Mouse (Mus musculus) neural tube, embryonic 13.5 days (tissue): ENCODE data around the gene Clybl. TPM values are rescaled to one million over a fixed set of nuclear protein-coding genes. Genes with fewer than 3 reads are reported as not detected.
A peak's percentile ranks its signal among the peaks of the same experiment; 100 is the strongest.

Experiments used
- ATAC-seq: fragments of 200-750 bp; cut with Nextera tagmentation; 2 replicates; pipeline ENCODE4 v1.8.0; 2017; ENCODE audit warnings: low read depth, mild to moderate bottlenecking, moderate TSS enrichment, moderate library complexity
- H3K27ac ChIP-seq: fragments of 300-500 bp; sonication (generic); replicated peaks from 2 replicates; pipeline ENCODE4 v1.5.1; 2015; ENCODE audit warnings: moderate library complexity, mild to moderate bottlenecking, inconsistent platforms
- H3K27me3 ChIP-seq: fragments of 300-500 bp; sonication (generic); 2 replicates; pipeline ENCODE4 v1.6.1; 2015; ENCODE audit warnings: mild to moderate bottlenecking, inconsistent platforms
- H3K36me3 ChIP-seq: fragments of 300-500 bp; sonication (generic); 2 replicates; pipeline ENCODE4 v1.6.1; 2015; ENCODE audit warnings: mild to moderate bottlenecking, inconsistent platforms
- H3K4me1 ChIP-seq: fragments of 300-500 bp; sonication (generic); replicated peaks from 2 replicates; pipeline ENCODE4 v1.6.1; 2015; ENCODE audit warnings: inconsistent platforms
- H3K4me2 ChIP-seq: fragments of 300-500 bp; sonication (generic); 2 replicates; pipeline ENCODE4 v1.6.1; 2015; ENCODE audit warnings: inconsistent platforms, mild to moderate bottlenecking, moderate library complexity
- H3K4me3 ChIP-seq: fragments of 300-500 bp; sonication (generic); 2 replicates; pipeline ENCODE4 v1.5.1; 2015; ENCODE audit warnings: mild to moderate bottlenecking, inconsistent platforms
- H3K9ac ChIP-seq: fragments of 300-500 bp; sonication (generic); 2 replicates; pipeline ENCODE4 v1.6.1; 2015; ENCODE audit warnings: moderate library complexity, mild to moderate bottlenecking, inconsistent platforms
- H3K9me3 ChIP-seq: fragments of 300-500 bp; sonication (generic); 2 replicates; pipeline ENCODE4 v1.6.1; 2016; ENCODE audit warnings: inconsistent platforms
- WGBS: fragments of 180-500 bp; shearing (Covaris S2); methylation state at CpG from one replicate; pipeline ENCODE4 v1.1.7; 2015; 5-methylcytosine and 5-hydroxymethylcytosine counted together
- polyA plus RNA-seq: library from polyadenylated mRNA; unstranded; fragments of >200 nt; fragmentation: Nextera tagmentation; extraction: Ambion mirVana; gene quantifications from 2 replicates; pipeline ENCODE4 v1.2.1, GENCODE M21; 2015

Gene Clybl
- polyA plus RNA-seq, 1 experiment from 2014 or later: 10.2 TPM

DNA sequence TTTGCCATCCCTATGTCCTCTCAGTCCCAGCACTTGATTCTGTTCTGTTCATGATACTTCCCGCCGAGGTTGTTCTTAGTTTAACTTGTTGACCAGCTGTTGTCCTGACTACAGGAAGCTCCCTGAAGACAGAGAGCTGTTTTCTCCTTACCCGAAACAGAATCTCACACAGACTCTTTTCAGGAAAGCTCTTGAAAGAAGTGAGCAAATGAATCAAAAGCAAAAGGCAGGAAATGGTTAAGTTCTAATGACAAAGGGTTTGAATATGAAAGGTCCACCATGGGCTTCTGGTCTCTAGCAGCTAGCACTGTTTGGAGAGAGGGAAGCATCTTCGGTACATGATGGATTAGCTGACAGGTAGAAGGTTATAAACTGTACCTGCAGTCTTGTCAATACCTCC, 175.8 kb downstream of the Clybl start:
- H3K9ac ChIP-seq: no peak overlapping the region
- H3K9me3 ChIP-seq: no peaks in the 10 kb centered on the region
- 85% methylated on average over 4 of the region's 4 CpGs for WGBS
- no peaks in the 10 kb centered on the region; the same call in 1 of the 2 replicates for H3K27me3 ChIP-seq
- H3K4me3 ChIP-seq: no peak overlapping the region
- no peaks in the 10 kb centered on the region for H3K4me1 ChIP-seq
- H3K36me3 ChIP-seq: no peaks in the 10 kb centered on the region
- H3K27ac ChIP-seq: no peak overlapping the region
- no peak overlapping the region for H3K4me2 ChIP-seq
- ATAC-seq: no peak

DNA sequence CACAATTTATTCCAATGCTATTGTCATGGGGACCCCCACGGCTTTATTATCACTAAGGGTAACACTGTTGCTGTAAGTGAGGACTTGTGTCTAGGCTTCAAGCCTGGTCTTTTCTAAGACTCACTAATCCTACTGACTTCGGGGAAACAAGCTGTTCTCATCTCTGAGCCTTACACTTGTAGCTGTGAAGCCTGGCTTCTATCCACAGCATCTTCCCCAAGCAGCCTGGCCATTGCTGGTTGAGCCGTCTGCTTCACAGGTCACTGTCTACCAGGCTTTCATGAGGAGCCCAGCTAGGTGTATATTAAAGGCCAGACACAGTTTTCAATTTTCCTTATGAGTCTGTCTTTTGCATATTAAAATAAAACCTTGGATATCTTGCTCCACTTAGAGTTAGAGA, 177.1 kb downstream of the Clybl start:
- H3K27ac ChIP-seq: no peak overlapping the region
- no peak overlapping the region for H3K4me2 ChIP-seq
- H3K4me3 ChIP-seq: no peak overlapping the region
- no peak for ATAC-seq
- no peaks in the 10 kb centered on the region; the same call in 1 of the 2 replicates for H3K27me3 ChIP-seq
- 79% methylated on average over 3 of the region's 3 CpGs for WGBS
- H3K36me3 ChIP-seq: no peaks in the 10 kb centered on the region
- no peaks in the 10 kb centered on the region for H3K9me3 ChIP-seq
- 0 out of 2 replicates have a peak, but pooled peaks cover 6% of the 10 kb centered on the region for H3K4me1 ChIP-seq
- no peak overlapping the region for H3K9ac ChIP-seq

DNA sequence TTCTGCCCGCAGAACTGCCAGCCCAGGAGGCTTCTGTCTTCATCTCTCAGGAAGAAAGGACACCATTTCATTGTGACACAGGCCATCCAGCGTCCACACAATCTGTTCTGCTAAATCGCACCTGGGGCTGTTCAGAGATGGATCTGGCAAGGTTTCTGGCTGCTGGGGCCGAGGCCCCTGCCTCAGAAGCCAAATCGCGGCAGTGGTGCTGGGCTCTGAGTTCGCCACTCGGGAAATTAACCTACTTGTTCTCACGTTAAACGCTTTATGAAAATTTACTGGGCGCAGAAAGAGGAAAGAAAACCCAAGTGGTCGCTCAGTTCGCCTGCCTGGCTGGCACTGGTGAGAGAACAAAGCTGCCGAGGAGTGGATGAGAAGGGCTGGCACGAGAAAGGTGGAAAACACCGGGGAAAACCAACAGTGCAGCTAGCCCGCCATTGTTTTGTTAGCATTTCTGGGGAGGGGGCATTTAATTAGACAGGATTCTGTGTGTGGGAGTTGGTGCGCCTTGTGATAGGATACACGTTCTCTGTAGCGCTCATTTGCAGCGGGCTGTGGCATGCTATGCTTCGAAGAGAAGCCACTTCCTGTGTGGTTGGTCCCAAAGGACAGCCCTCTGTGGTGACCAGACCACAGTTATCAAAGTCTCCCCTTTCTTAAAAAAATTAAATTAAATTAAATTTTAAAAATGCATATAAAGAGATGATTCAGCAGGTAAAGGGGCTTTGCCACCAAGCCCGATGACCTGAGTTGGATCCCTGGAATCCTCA, 177.8 kb downstream of the Clybl start:
- H3K9ac ChIP-seq: no peak overlapping the region
- H3K9me3 ChIP-seq: no peaks in the 10 kb centered on the region
- H3K4me1 ChIP-seq: 0 out of 2 replicates have a peak, but pooled peaks cover 6% of the 10 kb centered on the region
- 75% methylated on average over 23 of the region's 23 CpGs for WGBS
- no peak overlapping the region for H3K4me2 ChIP-seq
- no peak overlapping the region for H3K4me3 ChIP-seq
- no peaks in the 10 kb centered on the region for H3K36me3 ChIP-seq
- no peak for ATAC-seq
- H3K27me3 ChIP-seq: no peaks in the 10 kb centered on the region; the same call in 1 of the 2 replicates
- H3K27ac ChIP-seq: no peak overlapping the region

DNA sequence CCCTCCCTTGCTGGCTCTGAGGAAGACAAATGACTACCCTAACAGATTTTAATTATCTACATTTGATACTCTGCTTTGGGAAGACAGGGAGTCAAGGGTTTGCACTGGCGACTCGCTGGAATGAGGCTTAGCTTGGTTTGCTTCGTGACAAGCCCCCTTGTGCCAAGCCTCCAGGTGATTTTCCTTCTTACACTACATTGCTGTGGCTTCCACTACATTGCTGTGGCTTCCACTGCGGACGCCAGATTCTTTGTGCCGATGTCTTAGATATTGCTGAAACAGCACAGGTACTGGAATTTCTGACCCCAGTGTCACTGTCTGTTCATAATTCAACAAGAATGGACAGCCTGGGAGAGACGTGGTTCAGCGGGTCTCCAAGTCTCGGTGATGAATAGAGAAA, 180.3 kb downstream of the Clybl start:
- no peaks in the 10 kb centered on the region for H3K9me3 ChIP-seq
- WGBS: 84% methylated on average over 9 of the region's 9 CpGs
- H3K9ac ChIP-seq: no peak overlapping the region
- peaks cover 6% of the 10 kb centered on the region; the same call in 1 of the 2 replicates for H3K4me1 ChIP-seq
- no peak overlapping the region for H3K4me3 ChIP-seq
- H3K36me3 ChIP-seq: no peaks in the 10 kb centered on the region
- H3K4me2 ChIP-seq: no peak overlapping the region
- H3K27ac ChIP-seq: no peak overlapping the region
- H3K27me3 ChIP-seq: no peaks in the 10 kb centered on the region; the same call in 1 of the 2 replicates
- no peak for ATAC-seq

DNA sequence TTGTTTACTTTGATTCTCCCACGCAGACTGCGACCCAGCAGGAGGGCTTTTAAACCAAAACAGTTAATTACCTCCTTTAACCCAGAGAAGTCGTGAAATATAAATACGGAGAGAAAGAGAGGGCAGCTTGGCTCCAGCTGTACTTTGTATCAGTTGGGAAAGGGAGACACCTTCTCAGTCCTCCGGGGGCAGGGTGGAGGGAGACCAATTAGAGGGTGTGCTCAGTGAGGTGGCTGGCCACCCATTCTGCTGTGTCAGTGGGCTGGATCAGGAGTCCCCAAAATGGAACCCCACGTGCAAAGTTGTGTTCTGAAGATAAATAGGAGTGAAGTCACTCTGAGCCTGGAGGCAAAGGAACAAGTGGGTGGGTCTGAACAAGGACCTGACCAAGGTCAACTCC, 181.7 kb downstream of the Clybl start:
- H3K4me1 ChIP-seq: peaks cover 13% of the 10 kb centered on the region; the same call in 1 of the 2 replicates
- no peaks in the 10 kb centered on the region for H3K9me3 ChIP-seq
- no peak overlapping the region for H3K4me3 ChIP-seq
- no peaks in the 10 kb centered on the region for H3K36me3 ChIP-seq
- no peak overlapping the region for H3K27ac ChIP-seq
- no peak overlapping the region for H3K4me2 ChIP-seq
- no peaks in the 10 kb centered on the region; the same call in 1 of the 2 replicates for H3K27me3 ChIP-seq
- WGBS: 28% methylated on average over 6 of the region's 6 CpGs
- no peak overlapping the region for H3K9ac ChIP-seq
- no peak for ATAC-seq

DNA sequence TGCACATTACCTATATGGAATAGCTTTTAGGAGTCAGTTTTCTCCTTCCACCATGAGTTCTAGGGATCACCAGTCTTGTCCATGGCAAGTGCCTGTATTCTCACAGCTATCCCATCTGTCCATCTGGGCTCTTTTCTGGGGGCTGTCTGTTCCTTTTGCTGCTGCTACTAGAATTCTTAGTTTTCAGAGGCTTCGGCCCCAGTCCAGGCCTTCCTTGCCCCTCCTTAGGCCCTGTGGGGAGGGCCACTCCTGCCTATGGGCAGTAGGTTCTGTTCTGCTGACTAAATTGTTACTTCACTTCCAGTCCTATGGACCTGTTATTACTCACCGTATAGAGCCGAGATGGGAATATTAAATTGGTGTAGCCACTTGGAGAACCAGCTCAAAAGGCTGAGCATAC, 182.5 kb downstream of the Clybl start:
- Histone ChIP-seq H3K4me1 (peaks cover 13% of the 10 kb centered on the region; the same call in 1 of the 2 replicates), H3K9me3 (no peaks in the 10 kb centered on the region), H3K9ac (no peak overlapping the region), H3K4me3 (no peak overlapping the region), H3K27me3 (no peaks in the 10 kb centered on the region), H3K36me3 (no peaks in the 10 kb centered on the region), H3K27ac (no peak overlapping the region), H3K4me2 (no peak overlapping the region)
- 93% methylated on average over 3 of the region's 3 CpGs for WGBS
- ATAC-seq: no peak

DNA sequence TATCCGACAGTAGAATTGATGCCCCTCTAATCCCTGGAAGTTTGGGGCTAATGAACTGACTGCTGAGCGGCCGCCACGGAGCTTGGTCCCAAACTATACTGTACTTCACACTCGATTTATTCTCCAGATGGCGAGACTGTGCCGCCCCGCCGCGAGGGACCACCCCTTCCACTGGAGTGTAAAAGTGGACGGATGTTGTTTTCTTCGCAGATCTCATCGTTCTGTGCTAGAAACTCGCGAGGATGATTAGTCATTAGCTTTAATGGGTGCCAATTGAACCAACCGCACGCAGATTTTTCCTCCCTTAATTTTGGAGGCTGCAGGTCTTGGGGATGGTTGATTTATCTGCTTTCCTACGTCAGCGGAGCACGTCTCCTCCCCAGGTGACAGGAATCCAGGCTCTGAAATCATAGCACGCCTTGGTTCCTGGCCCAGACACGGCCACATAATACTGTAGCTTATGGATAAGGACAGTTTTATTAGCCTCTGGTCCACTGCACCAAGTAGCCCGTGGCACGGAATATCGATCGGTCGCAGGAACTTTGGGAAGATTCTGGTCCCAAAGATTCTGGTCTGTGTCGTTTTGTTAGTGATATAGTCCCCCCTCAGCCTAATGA, 185.9 kb downstream of the Clybl start:
- H3K4me2 ChIP-seq: peak overlapping the region; percentile 20
- no peaks in the 10 kb centered on the region for H3K9me3 ChIP-seq
- H3K27me3 ChIP-seq: peaks cover 15% of the 10 kb centered on the region
- WGBS: 57% methylated on average over 28 of the region's 28 CpGs
- H3K4me3 ChIP-seq: no peak overlapping the region
- H3K4me1 ChIP-seq: peaks cover 13% of the 10 kb centered on the region; the same call in 1 of the 2 replicates
- no peak overlapping the region for H3K9ac ChIP-seq
- no peaks in the 10 kb centered on the region for H3K36me3 ChIP-seq
- H3K27ac ChIP-seq: no peak overlapping the region
- peak; percentile 78 for ATAC-seq

DNA sequence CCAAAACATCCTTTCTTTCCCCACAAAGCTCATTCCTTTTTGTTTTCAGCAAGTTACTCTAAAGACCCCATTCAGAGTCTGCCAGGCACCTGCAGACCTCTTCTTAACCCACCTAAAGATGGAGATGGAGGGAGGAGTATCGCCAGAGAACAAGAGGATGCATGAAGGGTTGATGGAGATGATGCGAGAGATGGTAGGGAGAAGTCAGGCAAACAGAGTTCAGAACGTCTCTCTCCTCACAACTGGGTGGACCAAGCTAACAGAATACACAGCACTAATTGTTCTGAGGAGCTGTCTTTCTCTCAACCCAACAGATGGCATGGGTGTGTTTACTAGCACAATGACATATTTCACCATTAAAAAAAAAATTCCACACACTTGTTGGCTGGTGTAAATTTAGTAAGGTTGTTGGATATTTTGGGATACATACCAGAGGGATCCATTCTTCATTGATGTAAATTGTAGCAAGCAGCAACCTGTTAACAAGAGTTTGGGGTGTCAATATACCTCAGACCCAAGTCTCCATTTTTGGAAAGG, 186.4 kb downstream of the Clybl start:
- Histone ChIP-seq H3K9ac (no peak overlapping the region), H3K36me3 (no peaks in the 10 kb centered on the region), H3K27me3 (peaks cover 18% of the 10 kb centered on the region), H3K4me3 (no peak overlapping the region), H3K9me3 (no peaks in the 10 kb centered on the region), H3K4me1 (peaks cover 11% of the 10 kb centered on the region; the same call in 1 of the 2 replicates), H3K4me2 (no peak overlapping the region), H3K27ac (no peak overlapping the region)
- WGBS: 77% methylated on average over 3 of the region's 3 CpGs
- no peak for ATAC-seq

DNA sequence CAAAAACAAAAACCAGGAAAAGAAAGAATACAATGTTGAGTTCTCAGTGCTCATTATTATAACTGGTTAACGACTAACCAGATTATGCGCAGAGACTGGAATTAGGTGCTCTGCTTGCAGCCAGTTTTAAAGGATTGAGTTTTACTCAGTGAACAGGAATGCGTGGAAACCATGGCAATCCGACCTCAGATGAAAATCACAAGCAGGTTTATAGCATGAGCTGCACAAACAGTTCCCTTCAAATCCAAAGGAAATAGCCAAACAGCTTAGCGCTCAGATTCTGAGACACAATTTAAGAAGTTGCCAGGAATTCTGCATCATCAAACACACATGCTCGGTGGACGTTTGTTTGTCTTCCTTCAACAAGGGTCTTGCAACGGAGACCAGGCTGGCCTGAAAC, 187.0 kb downstream of the Clybl start:
- H3K9ac ChIP-seq: no peak overlapping the region
- WGBS: 88% methylated on average over 8 of the region's 8 CpGs
- no peak overlapping the region for H3K4me2 ChIP-seq
- no peak overlapping the region for H3K27ac ChIP-seq
- H3K36me3 ChIP-seq: no peaks in the 10 kb centered on the region
- no peaks in the 10 kb centered on the region for H3K9me3 ChIP-seq
- ATAC-seq: no peak
- H3K4me1 ChIP-seq: peaks cover 13% of the 10 kb centered on the region; the same call in 1 of the 2 replicates
- peaks cover 18% of the 10 kb centered on the region for H3K27me3 ChIP-seq
- no peak overlapping the region for H3K4me3 ChIP-seq

DNA sequence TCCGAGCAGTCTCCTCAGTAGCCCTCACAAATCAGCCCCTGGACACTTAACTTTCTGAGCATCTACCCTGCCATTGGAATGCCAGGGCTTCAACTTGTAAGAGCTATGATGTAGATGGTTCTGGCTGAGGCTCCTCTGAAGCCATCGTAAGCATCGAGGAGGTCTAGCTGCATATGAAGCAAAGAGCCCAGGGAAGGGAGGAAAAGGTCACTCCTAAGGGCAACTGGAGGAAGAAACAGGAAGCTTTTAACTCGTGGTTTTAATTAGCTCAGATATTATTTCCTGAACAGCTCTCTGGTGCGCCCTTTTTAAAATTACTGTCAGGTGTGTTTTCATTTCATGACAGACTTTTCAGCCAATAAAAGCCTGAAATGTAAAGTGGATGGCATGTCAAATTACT, 190.5 kb downstream of the Clybl start:
- Histone ChIP-seq H3K27me3 (peaks cover 40% of the 10 kb centered on the region), H3K4me1 (peaks cover 21% of the 10 kb centered on the region), H3K27ac (no peak overlapping the region), H3K4me2 (no peak overlapping the region), H3K4me3 (no peak overlapping the region), H3K36me3 (no peaks in the 10 kb centered on the region), H3K9me3 (no peaks in the 10 kb centered on the region), H3K9ac (no peak overlapping the region)
- WGBS: 55% methylated on average over 5 of the region's 5 CpGs
- ATAC-seq: no peak

DNA sequence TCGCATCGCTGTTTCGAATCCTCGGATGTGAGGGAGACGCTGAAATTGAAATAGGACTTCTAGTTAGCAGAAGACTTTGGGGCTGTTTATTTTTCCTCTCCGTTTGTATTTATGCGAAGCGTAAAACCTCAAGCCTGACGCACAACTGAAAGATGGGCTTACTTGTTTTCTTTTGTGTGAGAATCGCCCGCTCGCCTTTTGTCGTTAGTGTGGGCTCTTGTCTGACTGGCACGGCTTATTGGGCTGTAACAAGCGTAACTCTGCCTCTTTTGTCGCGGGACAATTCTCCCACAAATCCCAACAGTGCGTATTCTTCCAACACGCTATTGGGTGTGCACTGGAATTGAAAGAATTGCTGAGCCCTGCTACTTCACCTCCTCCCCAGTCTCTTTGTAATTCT, 192.0 kb downstream of the Clybl start:
- no peaks in the 10 kb centered on the region for H3K9me3 ChIP-seq
- peaks cover 52% of the 10 kb centered on the region for H3K27me3 ChIP-seq
- H3K36me3 ChIP-seq: no peaks in the 10 kb centered on the region
- peak overlapping the region; percentile 54 for H3K4me2 ChIP-seq
- H3K4me1 ChIP-seq: peaks cover 16% of the 10 kb centered on the region
- 6% methylated on average over 19 of the region's 19 CpGs for WGBS
- peak; percentile 69 for ATAC-seq
- no peak overlapping the region for H3K9ac ChIP-seq
- H3K4me3 ChIP-seq: peak overlapping the region; percentile 18
- H3K27ac ChIP-seq: no peak overlapping the region

DNA sequence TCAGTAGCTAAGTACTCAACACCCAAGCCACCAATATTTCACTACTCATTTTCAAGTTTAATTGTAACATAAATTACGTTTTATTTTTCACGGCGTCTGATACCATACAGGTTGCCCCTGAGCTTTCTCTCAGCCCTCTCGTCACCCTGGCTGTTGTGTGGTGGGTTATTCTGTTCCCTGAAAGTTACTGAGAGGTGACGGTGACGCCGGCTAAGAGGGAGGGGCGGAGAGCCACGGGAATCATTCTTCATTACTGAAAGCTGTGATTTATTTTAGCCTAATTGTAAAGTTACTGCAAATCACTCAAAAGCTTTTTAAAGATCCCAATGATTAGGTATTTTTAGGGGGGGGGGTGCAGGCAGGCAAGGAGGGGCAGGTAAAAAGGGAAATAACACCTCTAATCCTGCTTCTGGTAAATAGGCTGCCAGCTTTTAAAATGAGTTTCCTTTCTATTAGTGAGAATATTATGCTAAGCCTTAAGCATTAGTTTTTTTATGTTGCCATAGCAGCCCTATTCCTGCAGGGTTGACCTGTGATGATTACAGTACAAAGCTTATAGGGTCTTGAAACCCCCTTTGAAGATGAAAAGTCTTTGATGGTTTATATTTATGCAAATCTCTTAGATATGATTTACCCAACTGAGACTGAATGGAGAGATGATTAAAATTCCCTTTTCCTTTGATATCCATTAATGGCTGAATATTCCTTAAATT, 192.9 kb downstream of the Clybl start:
- peaks cover 61% of the 10 kb centered on the region for H3K27me3 ChIP-seq
- H3K4me1 ChIP-seq: peaks cover 16% of the 10 kb centered on the region
- 3% methylated on average over 9 of the region's 9 CpGs for WGBS
- H3K4me2 ChIP-seq: peak overlapping the region; percentile 24; the same call in 1 of the 2 replicates
- H3K4me3 ChIP-seq: no peak overlapping the region
- no peak for ATAC-seq
- no peaks in the 10 kb centered on the region for H3K9me3 ChIP-seq
- H3K9ac ChIP-seq: no peak overlapping the region
- no peak overlapping the region for H3K27ac ChIP-seq
- H3K36me3 ChIP-seq: no peaks in the 10 kb centered on the region
